Mouse (Mus musculus) kidney, embryonic 15.5 days (tissue): ENCODE measurements around the gene Tanc2. TPM values are rescaled to one million over a fixed set of nuclear protein-coding genes. Genes with fewer than 3 reads are reported as not detected.

ENCODE experiments used
- ATAC-seq: fragments of 200-750 bp; cut with Nextera tagmentation; replicated peaks from 2 replicates; pipeline ENCODE4 v1.8.0; 2017; ENCODE audit warnings: moderate TSS enrichment; ENCODE audit not compliant: low FRiP score
- H3K27ac ChIP-seq: fragments of 300-500 bp; sonication (generic); 2 replicates; pipeline ENCODE4 v1.5.1; 2015; ENCODE audit warnings: mild to moderate bottlenecking, inconsistent platforms
- H3K27me3 ChIP-seq: fragments of 300-500 bp; sonication (generic); 2 replicates; pipeline ENCODE4 v1.6.1; 2015; ENCODE audit warnings: inconsistent platforms
- H3K36me3 ChIP-seq: fragments of 300-500 bp; sonication (generic); 2 replicates; pipeline ENCODE4 v1.6.1; 2015; ENCODE audit warnings: inconsistent platforms
- H3K4me1 ChIP-seq: fragments of 300-500 bp; sonication (generic); 2 replicates; pipeline ENCODE4 v1.6.1; 2015; ENCODE audit warnings: inconsistent platforms
- H3K4me2 ChIP-seq: fragments of 300-500 bp; sonication (generic); 2 replicates; pipeline ENCODE4 v1.6.1; 2015; ENCODE audit warnings: moderate library complexity, mild to moderate bottlenecking, inconsistent platforms
- H3K4me3 ChIP-seq: fragments of 300-500 bp; sonication (generic); replicated peaks from 2 replicates; pipeline ENCODE4 v1.5.1; 2015; ENCODE audit warnings: mild to moderate bottlenecking, inconsistent platforms
- H3K9ac ChIP-seq: fragments of 300-500 bp; sonication (generic); 2 replicates; pipeline ENCODE4 v1.6.1; 2015; ENCODE audit warnings: mild to moderate bottlenecking, inconsistent platforms
- H3K9me3 ChIP-seq: fragments of 300-500 bp; sonication (generic); replicated peaks from 2 replicates; pipeline ENCODE4 v1.6.1; 2016; ENCODE audit warnings: inconsistent platforms
- WGBS: fragments of 180-500 bp; shearing (Covaris S2); methylation state at CpG from one replicate; pipeline ENCODE4 v1.1.7; 2015; ENCODE audit warnings: mixed read lengths; 5-methylcytosine and 5-hydroxymethylcytosine counted together
- polyA plus RNA-seq: library from polyadenylated mRNA; unstranded; fragments of >200 nt; fragmentation: Nextera tagmentation; extraction: Ambion mirVana; gene quantifications from 2 replicates; pipeline ENCODE4 v1.2.1, GENCODE M21; 2015

Gene Tanc2
- polyA plus RNA-seq, 1 experiment from 2014 or later: 9.4 TPM

GRCm38 (mm10) chr11:105655335-105655734, 65.5 kb downstream of the Tanc2 start:
- no peaks in the 10 kb centered on the region for H3K4me1 ChIP-seq
- H3K9ac ChIP-seq: no peak overlapping the region
- no peak for ATAC-seq
- 74% methylated on average over 4 of the region's 4 CpGs for WGBS
- H3K27me3 ChIP-seq: no peaks in the 10 kb centered on the region
- H3K36me3 ChIP-seq: no peaks in the 10 kb centered on the region
- no peak overlapping the region for H3K4me3 ChIP-seq
- no peak overlapping the region for H3K4me2 ChIP-seq
- H3K9me3 ChIP-seq: no peaks in the 10 kb centered on the region
- no peak overlapping the region for H3K27ac ChIP-seq

DNA sequence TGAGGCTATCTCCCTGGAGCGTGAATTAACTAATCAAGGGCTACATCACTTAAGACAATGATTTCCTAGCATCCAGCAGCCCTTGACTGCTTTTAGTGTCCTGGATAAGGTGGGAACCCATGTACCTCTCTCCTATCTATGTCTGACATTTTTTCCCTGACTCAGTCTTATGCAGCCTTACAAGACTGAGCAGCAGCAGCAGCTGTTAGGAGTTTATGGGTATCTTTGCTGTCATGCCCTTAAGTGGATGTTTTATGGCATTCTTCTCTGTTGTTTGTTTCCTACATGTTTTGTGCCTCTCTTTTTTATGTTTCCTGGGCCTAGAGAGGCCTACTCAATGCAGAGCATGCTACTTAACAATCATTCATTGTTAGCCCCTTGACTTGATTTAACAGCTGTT, 78.1 kb downstream of the Tanc2 start:
- Histone ChIP-seq H3K27me3 (no peaks in the 10 kb centered on the region), H3K4me1 (peaks cover 6% of the 10 kb centered on the region), H3K4me2 (no peak overlapping the region), H3K9ac (no peak overlapping the region), H3K36me3 (no peaks in the 10 kb centered on the region), H3K4me3 (no peak overlapping the region), H3K9me3 (no peaks in the 10 kb centered on the region), H3K27ac (no peak overlapping the region)
- WGBS: 72% methylated on average over 1 of the region's 1 CpGs
- ATAC-seq: no peak

- H3K9me3 ChIP-seq: no peaks in the 10 kb centered on the region
- no peaks in the 10 kb centered on the region for H3K27me3 ChIP-seq
- WGBS: 87% methylated on average over 1 of the region's 1 CpGs
- no peaks in the 10 kb centered on the region for H3K4me1 ChIP-seq
- no peak overlapping the region for H3K27ac ChIP-seq
- H3K9ac ChIP-seq: no peak overlapping the region
- ATAC-seq: no peak
- no peak overlapping the region for H3K4me3 ChIP-seq
- H3K4me2 ChIP-seq: no peak overlapping the region
- H3K36me3 ChIP-seq: no peaks in the 10 kb centered on the region
Observed at GRCm38 (mm10) chr11:105678996-105679395, 89.2 kb downstream of the Tanc2 start.

DNA sequence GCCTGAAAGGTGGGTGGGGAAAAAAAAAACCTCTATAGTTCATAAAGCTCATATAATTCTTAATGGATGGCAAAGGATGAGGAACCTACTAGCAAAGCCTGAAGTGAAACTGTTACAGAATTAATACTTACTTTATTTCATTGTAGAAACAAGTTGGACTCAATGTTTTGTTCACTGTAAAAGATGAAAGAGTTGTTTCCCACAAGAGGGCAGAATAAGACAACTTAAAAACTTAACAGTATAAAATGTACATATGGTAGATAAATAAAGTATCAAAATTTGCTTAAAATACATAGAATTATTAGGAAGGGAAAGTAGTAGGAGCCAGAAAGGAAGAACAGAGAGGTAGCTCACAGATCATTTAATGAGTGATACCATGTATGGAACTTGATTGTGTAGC, 95.0 kb downstream of the Tanc2 start:
- Histone ChIP-seq H3K9ac (no peak overlapping the region), H3K4me3 (no peak overlapping the region), H3K27me3 (no peaks in the 10 kb centered on the region), H3K9me3 (no peaks in the 10 kb centered on the region), H3K36me3 (no peaks in the 10 kb centered on the region), H3K4me1 (no peaks in the 10 kb centered on the region), H3K4me2 (no peak overlapping the region), H3K27ac (no peak overlapping the region)
- ATAC-seq: no peak

DNA sequence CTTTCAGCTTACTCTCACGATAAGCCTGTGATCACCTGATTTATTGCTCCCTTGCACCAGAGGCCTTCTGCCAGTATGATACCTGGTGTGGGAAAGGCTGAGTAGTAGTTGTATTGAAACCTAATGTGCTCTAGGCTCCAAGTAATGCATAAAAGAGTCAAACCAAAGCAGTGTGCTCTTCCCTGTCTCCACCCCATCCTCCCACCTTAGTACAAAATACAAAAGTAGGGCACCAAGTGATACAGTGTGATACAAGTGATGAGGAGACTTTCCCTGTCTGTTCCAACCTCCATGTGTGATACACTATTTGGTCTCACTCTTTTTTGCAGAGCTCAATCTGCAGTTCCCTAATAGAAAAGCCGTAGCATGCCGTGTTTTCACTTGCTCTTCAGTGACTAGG, 110.7 kb downstream of the Tanc2 start:
- no peak for ATAC-seq
- no peaks in the 10 kb centered on the region for H3K9me3 ChIP-seq
- H3K27ac ChIP-seq: no peak overlapping the region
- no peak overlapping the region for H3K9ac ChIP-seq
- H3K4me3 ChIP-seq: no peak overlapping the region
- 0 out of 2 replicates have a peak, but pooled peaks cover 3% of the 10 kb centered on the region for H3K4me1 ChIP-seq
- no peak overlapping the region for H3K4me2 ChIP-seq
- no peaks in the 10 kb centered on the region for H3K36me3 ChIP-seq
- WGBS: 47% methylated on average over 3 of the region's 3 CpGs
- no peaks in the 10 kb centered on the region for H3K27me3 ChIP-seq

DNA sequence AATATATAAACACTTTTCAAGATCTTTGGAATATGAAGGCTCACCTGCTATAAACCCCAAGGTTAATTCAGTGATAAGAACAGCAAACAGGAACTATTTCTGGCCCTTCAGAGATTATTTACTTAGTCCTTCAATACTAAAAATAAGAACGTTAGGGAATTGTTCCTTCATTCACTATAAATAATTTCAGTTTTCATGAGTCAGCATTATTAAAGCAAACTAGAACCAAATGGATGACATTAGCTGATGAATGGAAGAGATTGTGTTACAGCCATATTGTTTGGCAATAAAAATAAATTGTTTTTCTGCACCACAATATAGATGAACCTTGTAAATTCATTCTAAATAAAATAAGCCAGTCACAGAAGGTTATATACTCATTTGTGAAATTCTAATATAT, 129.9 kb downstream of the Tanc2 start:
- Histone ChIP-seq H3K4me3 (no peak overlapping the region), H3K36me3 (no peaks in the 10 kb centered on the region), H3K4me1 (no peaks in the 10 kb centered on the region), H3K9ac (no peak overlapping the region), H3K27ac (no peak overlapping the region), H3K27me3 (no peaks in the 10 kb centered on the region), H3K4me2 (no peak overlapping the region), H3K9me3 (no peaks in the 10 kb centered on the region)
- WGBS: 58% methylated on average over 1 of the region's 1 CpGs
- no peak for ATAC-seq

GRCm38 (mm10) chr11:105731541-105731940, 141.8 kb downstream of the Tanc2 start:
- 72% methylated on average over 6 of the region's 6 CpGs for WGBS
- no peak for ATAC-seq
- Histone ChIP-seq H3K27me3 (no peaks in the 10 kb centered on the region), H3K4me2 (no peak overlapping the region), H3K4me3 (no peak overlapping the region), H3K36me3 (no peaks in the 10 kb centered on the region), H3K27ac (no peak overlapping the region), H3K9me3 (no peaks in the 10 kb centered on the region), H3K4me1 (no peaks in the 10 kb centered on the region), H3K9ac (no peak overlapping the region)

- H3K4me1 ChIP-seq: no peaks in the 10 kb centered on the region
Observed at GRCm38 (mm10) chr11:105731989-105732531, 142.3 kb downstream of the Tanc2 start.

DNA sequence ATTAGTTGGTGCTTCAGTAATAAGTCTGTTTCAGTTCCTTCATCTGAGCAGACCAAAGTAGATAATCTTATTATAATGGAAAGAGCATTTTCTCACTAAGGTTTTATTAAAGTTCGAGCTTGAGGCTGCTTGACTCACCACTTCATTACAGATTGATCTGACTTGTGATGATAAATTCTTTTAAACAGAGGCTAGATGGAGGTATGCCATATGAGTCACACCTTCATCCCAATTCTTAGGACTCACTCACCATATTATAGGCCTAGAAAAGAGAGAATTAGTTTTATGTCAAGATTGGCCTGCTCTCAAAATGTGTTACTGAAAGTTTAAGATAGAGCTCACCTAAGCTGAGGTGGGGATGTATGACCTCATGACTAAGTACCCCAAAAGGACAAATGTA, 153.4 kb downstream of the Tanc2 start:
- Histone ChIP-seq H3K4me2 (no peak overlapping the region), H3K36me3 (no peaks in the 10 kb centered on the region), H3K9ac (no peak overlapping the region), H3K4me3 (no peak overlapping the region), H3K27me3 (no peaks in the 10 kb centered on the region), H3K9me3 (no peaks in the 10 kb centered on the region), H3K27ac (no peak overlapping the region), H3K4me1 (no peaks in the 10 kb centered on the region)
- ATAC-seq: no peak
- WGBS: 89% methylated on average over 1 of the region's 1 CpGs

More at GRCm38 (mm10) chr11:105731989-105732531, 142.3 kb downstream of the Tanc2 start:
- no peaks in the 10 kb centered on the region for H3K27me3 ChIP-seq
- no peak overlapping the region for H3K9ac ChIP-seq
- no peaks in the 10 kb centered on the region for H3K9me3 ChIP-seq
- no peak for ATAC-seq
- 62% methylated on average over 4 of the region's 4 CpGs for WGBS
- H3K36me3 ChIP-seq: no peaks in the 10 kb centered on the region
- H3K27ac ChIP-seq: no peak overlapping the region
- H3K4me3 ChIP-seq: no peak overlapping the region
- H3K4me2 ChIP-seq: no peak overlapping the region

GRCm38 (mm10) chr11:105749297-105750071, 159.7 kb downstream of the Tanc2 start:
- ATAC-seq: no peak
- Histone ChIP-seq H3K36me3 (no peaks in the 10 kb centered on the region), H3K9ac (no peak overlapping the region), H3K4me3 (no peak overlapping the region), H3K4me2 (no peak overlapping the region), H3K27me3 (no peaks in the 10 kb centered on the region), H3K9me3 (no peaks in the 10 kb centered on the region), H3K27ac (no peak overlapping the region), H3K4me1 (0 out of 2 replicates have a peak, but pooled peaks cover 2% of the 10 kb centered on the region)
- 77% methylated on average over 2 of the region's 2 CpGs for WGBS

GRCm38 (mm10) chr11:105758561-105759203, 168.9 kb downstream of the Tanc2 start:
- Histone ChIP-seq H3K4me1 (no peaks in the 10 kb centered on the region), H3K27ac (no peak overlapping the region), H3K9me3 (no peaks in the 10 kb centered on the region), H3K9ac (no peak overlapping the region), H3K4me2 (no peak overlapping the region), H3K27me3 (no peaks in the 10 kb centered on the region), H3K36me3 (no peaks in the 10 kb centered on the region), H3K4me3 (no peak overlapping the region)
- WGBS: 31% methylated on average over 7 of the region's 7 CpGs
- ATAC-seq: no peak

DNA sequence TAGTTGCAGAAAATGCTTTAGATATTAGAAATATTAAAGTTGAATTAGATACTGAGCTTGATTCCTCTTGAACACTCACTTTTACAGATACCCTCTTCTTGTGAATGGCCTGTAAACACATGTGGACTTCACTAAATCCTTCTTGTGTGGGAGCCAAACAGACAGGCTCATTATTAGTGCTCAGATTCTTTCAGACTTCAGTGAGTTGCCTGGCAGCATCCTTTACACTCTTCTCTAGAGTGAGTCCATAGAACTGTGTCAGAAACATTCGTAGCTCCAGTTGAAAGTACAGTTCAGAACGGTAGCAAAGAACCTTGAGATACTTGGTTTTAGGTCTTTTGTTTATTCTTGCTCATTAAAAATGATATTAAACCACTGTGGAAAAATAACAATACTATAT, 169.6 kb downstream of the Tanc2 start:
- Histone ChIP-seq H3K9me3 (no peaks in the 10 kb centered on the region), H3K4me1 (no peaks in the 10 kb centered on the region), H3K4me2 (no peak overlapping the region), H3K27ac (no peak overlapping the region), H3K36me3 (no peaks in the 10 kb centered on the region), H3K27me3 (no peaks in the 10 kb centered on the region), H3K9ac (no peak overlapping the region), H3K4me3 (no peak overlapping the region)
- no peak for ATAC-seq
- WGBS: 75% methylated on average over 2 of the region's 2 CpGs
